Mouse (Mus musculus): ENCODE data around the gene B3gnt9. TPM values are rescaled to one million over a fixed set of nuclear protein-coding genes. Genes with fewer than 3 reads are reported as not detected.

The B3gnt9 gene
- polyA plus RNA-seq (2014; fragmentation: Nextera tagmentation; extraction: Ambion mirVana): 6.2 and 8.3 TPM in 2 replicates

DNA sequence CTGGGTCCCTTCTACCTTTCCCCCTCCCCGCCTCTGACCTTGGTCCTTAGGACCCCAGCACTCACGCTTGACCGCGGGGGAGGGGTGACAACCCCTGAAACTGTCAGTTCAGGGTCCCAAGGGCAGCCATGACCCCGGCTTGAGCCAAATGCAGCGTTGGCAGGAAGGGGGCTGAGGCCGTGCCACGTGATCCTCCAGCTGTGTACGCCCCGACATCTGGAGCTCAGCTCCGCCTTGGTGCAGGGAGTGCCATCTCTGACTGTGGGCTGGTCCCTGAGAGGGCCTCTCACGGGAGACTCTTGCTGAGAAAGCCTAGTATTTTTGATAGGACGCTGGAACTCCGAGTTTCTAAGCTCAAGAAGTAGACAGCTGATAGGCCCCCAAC lies at the start of gene B3gnt9:
TSS of gene B3gnt9 (minus strand) at position 188 of the 385 bp plus-strand sequence.
- H3K9ac ChIP-seq (replicated peaks; ENCODE audit: low read depth, low read length): peak within 1 kb of the TSS; percentile 72
- WGBS: 2% methylated on average over 14 of the region's 14 CpGs
- ATAC-seq (ENCODE audit: low read depth): peak; percentile 32; the same call in 1 of the 2 replicates
- no peaks in the 10 kb centered on the region for H3K9me3 ChIP-seq (ENCODE audit: control insufficient read depth, low read length)
- H3K4me1 ChIP-seq (ENCODE audit: control insufficient read depth, insufficient read depth, low read length): peaks cover 7% of the 10 kb centered on the region; the same call in 1 of the 2 replicates
- peak within 1 kb of the TSS; percentile 57 for H3K4me3 ChIP-seq (ENCODE audit: low read depth, low read length)
- H3K36me3 ChIP-seq (ENCODE audit: control insufficient read depth, insufficient read depth, low read length): peaks cover 17% of the 10 kb centered on the region
- H3K27me3 ChIP-seq (ENCODE audit: control insufficient read depth, insufficient read depth, low read length): peaks cover 28% of the 10 kb centered on the region
- H3K4me2 ChIP-seq (ENCODE audit: low read depth, low read length): peak within 1 kb of the TSS; percentile 97
- peak within 1 kb of the TSS; percentile 48; the same call in 1 of the 2 replicates for H3K27ac ChIP-seq (ENCODE audit: low read depth, low read length)

DNA sequence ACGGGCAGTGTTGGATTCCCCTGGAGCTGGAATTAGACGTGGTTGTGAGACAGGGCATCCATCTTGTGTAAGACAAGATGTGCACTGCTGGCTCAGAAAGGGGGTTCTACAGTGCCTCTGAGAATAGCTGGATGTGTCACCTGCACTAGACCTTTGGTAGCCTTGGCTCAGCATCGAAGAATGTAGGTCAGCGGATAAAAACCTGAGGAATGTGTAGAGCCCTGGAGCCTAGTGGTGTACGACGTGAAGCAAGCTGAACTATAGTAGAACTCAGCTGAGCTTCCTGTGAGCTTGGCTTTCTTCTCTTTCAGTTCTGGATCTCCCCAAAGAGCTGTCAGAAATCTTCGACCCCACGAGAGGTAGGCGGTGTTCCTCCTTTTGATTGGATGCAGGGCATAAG lies 48.9 kb upstream of the B3gnt9 start:
- Histone ChIP-seq H3K27ac (ENCODE audit: low read depth, low read length) (no peak overlapping the region), H3K4me2 (ENCODE audit: low read depth, low read length) (no peak overlapping the region), H3K9ac (replicated peaks; ENCODE audit: low read depth, low read length) (no peak overlapping the region), H3K9me3 (ENCODE audit: control insufficient read depth, low read length) (no peaks in the 10 kb centered on the region), H3K36me3 (ENCODE audit: control insufficient read depth, insufficient read depth, low read length) (peaks cover 42% of the 10 kb centered on the region), H3K4me3 (ENCODE audit: low read depth, low read length) (no peak overlapping the region), H3K27me3 (ENCODE audit: control insufficient read depth, insufficient read depth, low read length) (no peaks in the 10 kb centered on the region), H3K4me1 (ENCODE audit: control insufficient read depth, insufficient read depth, low read length) (peaks cover 13% of the 10 kb centered on the region)
- no peak for ATAC-seq (ENCODE audit: low read depth)
- WGBS: 82% methylated on average over 9 of the region's 9 CpGs

DNA sequence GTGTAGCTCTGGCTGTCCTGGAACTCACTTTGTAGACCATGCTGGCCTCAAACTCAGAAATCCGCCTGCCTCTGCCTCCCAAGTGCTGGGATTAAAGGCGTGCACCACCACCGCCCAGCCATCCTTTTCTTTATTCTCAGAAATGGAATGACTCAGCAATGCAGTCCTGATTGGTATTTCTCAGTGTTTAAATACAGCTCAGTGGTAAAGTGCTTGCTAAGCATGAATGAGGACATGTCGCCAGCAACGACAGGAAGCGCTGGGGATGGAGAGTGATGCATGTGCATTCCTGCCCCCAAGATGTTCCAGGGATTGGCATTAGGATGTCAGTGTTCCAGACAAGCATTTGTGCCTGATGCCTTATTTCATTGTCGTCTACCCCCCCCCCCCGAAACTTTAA lies 48.4 kb upstream of the B3gnt9 start:
- Histone ChIP-seq H3K4me3 (ENCODE audit: low read depth, low read length) (no peak overlapping the region), H3K9ac (replicated peaks; ENCODE audit: low read depth, low read length) (no peak overlapping the region), H3K4me2 (ENCODE audit: low read depth, low read length) (no peak overlapping the region), H3K4me1 (ENCODE audit: control insufficient read depth, insufficient read depth, low read length) (peaks cover 18% of the 10 kb centered on the region), H3K36me3 (ENCODE audit: control insufficient read depth, insufficient read depth, low read length) (peaks cover 42% of the 10 kb centered on the region), H3K9me3 (ENCODE audit: control insufficient read depth, low read length) (no peaks in the 10 kb centered on the region), H3K27ac (ENCODE audit: low read depth, low read length) (no peak overlapping the region), H3K27me3 (ENCODE audit: control insufficient read depth, insufficient read depth, low read length) (no peaks in the 10 kb centered on the region)
- ATAC-seq (ENCODE audit: low read depth): no peak
- 88% methylated on average over 8 of the region's 8 CpGs for WGBS

DNA sequence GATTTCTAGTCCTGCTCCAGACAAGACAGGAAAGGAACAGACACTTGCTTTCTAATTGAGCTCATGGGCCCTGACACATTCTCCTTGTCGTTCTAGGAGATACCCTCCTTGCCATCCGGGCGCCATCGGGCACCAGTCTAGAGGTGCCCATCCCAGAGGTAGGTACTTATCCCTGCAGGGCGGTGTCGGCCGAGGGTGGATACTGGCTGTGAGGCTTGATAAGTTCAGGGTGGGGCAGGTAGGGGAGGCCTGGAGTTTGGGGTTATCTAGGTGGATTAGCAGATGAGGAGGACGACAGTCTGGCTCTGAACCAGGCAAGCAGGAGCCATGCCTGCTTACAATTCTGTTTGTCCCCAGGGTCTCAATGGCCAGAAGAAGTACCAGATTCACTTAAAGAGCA lies 45.0 kb upstream of the B3gnt9 start:
- ATAC-seq (ENCODE audit: low read depth): no peak
- peaks cover 14% of the 10 kb centered on the region for H3K4me1 ChIP-seq (ENCODE audit: control insufficient read depth, insufficient read depth, low read length)
- peaks cover 30% of the 10 kb centered on the region for H3K36me3 ChIP-seq (ENCODE audit: control insufficient read depth, insufficient read depth, low read length)
- H3K27ac ChIP-seq (ENCODE audit: low read depth, low read length): no peak overlapping the region
- H3K27me3 ChIP-seq (ENCODE audit: control insufficient read depth, insufficient read depth, low read length): no peaks in the 10 kb centered on the region
- no peak overlapping the region for H3K4me3 ChIP-seq (ENCODE audit: low read depth, low read length)
- no peaks in the 10 kb centered on the region for H3K9me3 ChIP-seq (ENCODE audit: control insufficient read depth, low read length)
- WGBS: 95% methylated on average over 8 of the region's 8 CpGs
- no peak overlapping the region for H3K9ac ChIP-seq (replicated peaks; ENCODE audit: low read depth, low read length)
- H3K4me2 ChIP-seq (ENCODE audit: low read depth, low read length): no peak overlapping the region

DNA sequence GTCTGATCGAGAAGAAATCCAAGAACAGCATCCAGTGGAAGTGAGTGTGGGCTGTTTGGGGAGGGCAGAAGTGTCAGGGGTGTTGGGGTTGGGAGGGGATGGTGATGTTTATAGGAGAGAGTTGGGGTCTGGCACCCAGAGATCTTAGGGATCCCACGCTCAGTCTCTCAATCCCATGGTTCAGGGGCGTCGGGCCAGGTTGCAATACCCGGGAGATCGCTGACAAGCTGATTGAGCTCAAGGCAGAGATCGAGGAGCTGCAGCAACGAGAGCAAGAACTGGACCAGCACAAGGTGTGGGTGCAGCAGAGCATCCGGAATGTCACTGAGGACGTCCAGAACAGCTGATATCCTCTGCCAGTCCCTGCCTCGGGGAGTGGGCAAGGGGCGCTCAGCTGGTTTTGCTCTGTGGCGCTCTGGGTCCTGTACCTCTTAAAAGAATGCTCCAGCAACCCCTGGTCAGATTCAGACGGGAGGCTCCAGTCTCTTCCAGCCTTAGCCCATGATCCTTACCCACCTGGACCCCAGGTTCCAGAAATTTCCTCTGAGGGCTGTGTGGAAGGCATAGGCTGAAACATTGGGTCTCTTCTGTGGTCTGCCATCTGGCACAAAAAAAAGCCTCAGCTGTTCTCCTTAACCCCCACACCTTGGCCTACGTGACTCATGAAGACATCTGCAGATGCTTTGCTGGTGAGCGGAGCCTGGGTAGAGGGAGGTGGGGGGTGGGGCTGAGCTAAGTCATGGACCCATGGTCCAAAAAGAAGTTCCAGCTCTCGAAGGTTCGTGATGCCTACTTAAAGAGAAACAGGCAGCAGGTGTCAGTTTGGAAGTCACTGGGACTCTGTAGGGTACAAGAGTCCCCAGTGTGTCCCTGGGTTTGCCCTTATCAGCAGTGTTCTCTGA lies 43.6 kb upstream of the B3gnt9 start:
- Histone ChIP-seq H3K4me2 (ENCODE audit: low read depth, low read length) (peak overlapping the region; percentile 98), H3K4me1 (ENCODE audit: control insufficient read depth, insufficient read depth, low read length) (peaks cover 11% of the 10 kb centered on the region), H3K9me3 (ENCODE audit: control insufficient read depth, low read length) (no peaks in the 10 kb centered on the region), H3K36me3 (ENCODE audit: control insufficient read depth, insufficient read depth, low read length) (peaks cover 30% of the 10 kb centered on the region), H3K27ac (ENCODE audit: low read depth, low read length) (no peak overlapping the region), H3K9ac (replicated peaks; ENCODE audit: low read depth, low read length) (peak overlapping the region; percentile 87), H3K4me3 (ENCODE audit: low read depth, low read length) (peak overlapping the region; percentile 95), H3K27me3 (ENCODE audit: control insufficient read depth, insufficient read depth, low read length) (no peaks in the 10 kb centered on the region)
- 65% methylated on average over 18 of the region's 18 CpGs for WGBS
- no peak for ATAC-seq (ENCODE audit: low read depth)

DNA sequence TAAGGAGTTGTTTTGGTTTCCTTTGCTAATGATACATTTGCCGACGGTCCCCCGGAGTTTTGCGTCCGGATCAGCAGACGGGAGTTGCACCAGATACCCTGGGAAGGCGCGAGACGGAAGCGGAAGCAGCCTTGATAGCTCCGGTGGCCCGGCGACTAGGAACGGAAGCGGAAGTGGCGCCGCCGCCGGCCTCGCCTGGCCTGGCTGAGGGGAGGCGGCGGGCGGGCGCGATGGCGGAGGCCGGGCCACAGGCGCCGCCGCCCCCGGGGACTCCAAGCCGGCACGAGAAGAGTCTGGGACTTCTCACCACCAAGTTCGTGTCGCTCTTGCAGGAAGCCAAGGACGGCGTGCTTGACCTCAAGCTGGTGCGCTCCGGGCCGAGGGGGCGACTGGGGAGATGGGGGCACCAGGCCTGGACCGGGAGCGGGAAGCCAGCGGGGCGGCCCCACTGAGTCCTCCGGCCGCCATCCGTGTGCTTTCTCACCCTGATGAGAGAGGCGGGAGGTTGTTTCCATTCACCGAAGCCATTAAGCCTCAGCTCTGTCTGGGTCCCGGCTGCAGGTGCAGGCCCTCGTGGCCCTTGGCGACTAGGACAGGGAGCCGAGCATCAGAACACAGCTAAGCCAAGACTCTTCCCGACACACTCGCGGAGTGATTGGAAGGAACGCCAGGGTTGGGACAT lies 42.7 kb upstream of the B3gnt9 start, which contains the start of gene E2f4:
TSS of gene E2f4 (plus strand) at position 153 of the 682 bp plus-strand sequence.
- peak; percentile 90 for ATAC-seq (ENCODE audit: low read depth)
- H3K36me3 ChIP-seq (ENCODE audit: control insufficient read depth, insufficient read depth, low read length): peaks cover 24% of the 10 kb centered on the region
- peak within 1 kb of the TSS; percentile 98 for H3K4me2 ChIP-seq (ENCODE audit: low read depth, low read length)
- H3K4me3 ChIP-seq (ENCODE audit: low read depth, low read length): peak within 1 kb of the TSS; percentile 95
- peak within 1 kb of the TSS; percentile 44 for H3K27ac ChIP-seq (ENCODE audit: low read depth, low read length)
- H3K9ac ChIP-seq (replicated peaks; ENCODE audit: low read depth, low read length): peak within 1 kb of the TSS; percentile 87
- peaks cover 11% of the 10 kb centered on the region for H3K4me1 ChIP-seq (ENCODE audit: control insufficient read depth, insufficient read depth, low read length)
- no peaks in the 10 kb centered on the region for H3K27me3 ChIP-seq (ENCODE audit: control insufficient read depth, insufficient read depth, low read length)
- no peaks in the 10 kb centered on the region for H3K9me3 ChIP-seq (ENCODE audit: control insufficient read depth, low read length)
- under 1% methylated on average over 58 of the region's 58 CpGs for WGBS

DNA sequence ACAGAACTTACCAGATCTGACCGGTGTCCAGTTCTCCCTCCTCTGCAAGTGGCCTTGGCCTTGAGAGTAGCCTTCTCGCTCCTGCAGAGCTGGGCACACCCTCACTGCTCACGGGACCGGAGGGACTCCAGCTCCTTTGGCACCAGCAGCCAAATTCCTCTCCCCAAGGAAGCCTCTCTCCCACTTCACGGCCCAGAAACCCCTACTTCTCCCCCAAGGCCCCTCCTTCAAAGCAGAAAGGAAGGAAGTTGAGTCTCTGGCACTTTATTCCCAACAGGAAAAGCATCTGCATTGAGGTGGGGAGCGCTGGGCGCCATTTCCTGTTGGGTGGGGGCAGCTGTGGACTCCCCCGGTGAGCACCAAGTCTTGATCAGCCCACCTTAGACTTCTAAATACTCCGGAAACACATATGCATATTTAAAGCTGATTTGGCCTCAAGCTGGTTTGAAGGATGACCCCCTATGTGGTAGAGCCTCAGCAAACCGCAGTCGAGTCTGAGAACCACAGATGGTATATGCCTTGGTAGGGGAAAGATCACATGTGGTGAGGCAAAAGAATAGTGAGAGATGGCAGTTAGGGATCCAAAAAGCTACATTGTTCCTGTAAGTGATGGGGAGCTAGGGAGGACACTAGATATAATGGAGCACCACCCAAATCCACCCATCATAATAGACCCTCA lies 41.1 kb upstream of the B3gnt9 start, which contains the start of gene Exoc3l:
TSS of gene Exoc3l (minus strand) at position 207 of the 679 bp plus-strand sequence.
- peaks cover 11% of the 10 kb centered on the region for H3K36me3 ChIP-seq (ENCODE audit: control insufficient read depth, insufficient read depth, low read length)
- no peak for ATAC-seq (ENCODE audit: low read depth)
- H3K9me3 ChIP-seq (ENCODE audit: control insufficient read depth, low read length): no peaks in the 10 kb centered on the region
- no peaks in the 10 kb centered on the region for H3K27me3 ChIP-seq (ENCODE audit: control insufficient read depth, insufficient read depth, low read length)
- H3K4me1 ChIP-seq (ENCODE audit: control insufficient read depth, insufficient read depth, low read length): peaks cover 11% of the 10 kb centered on the region
- no peak within 1 kb of the TSS for H3K9ac ChIP-seq (replicated peaks; ENCODE audit: low read depth, low read length)
- 62% methylated on average over 11 of the region's 11 CpGs for WGBS
- no peak within 1 kb of the TSS; the same call in 1 of the 2 replicates for H3K4me3 ChIP-seq (ENCODE audit: low read depth, low read length)
- H3K4me2 ChIP-seq (ENCODE audit: low read depth, low read length): peak within 1 kb of the TSS; percentile 98
- no peak within 1 kb of the TSS for H3K27ac ChIP-seq (ENCODE audit: low read depth, low read length)

DNA sequence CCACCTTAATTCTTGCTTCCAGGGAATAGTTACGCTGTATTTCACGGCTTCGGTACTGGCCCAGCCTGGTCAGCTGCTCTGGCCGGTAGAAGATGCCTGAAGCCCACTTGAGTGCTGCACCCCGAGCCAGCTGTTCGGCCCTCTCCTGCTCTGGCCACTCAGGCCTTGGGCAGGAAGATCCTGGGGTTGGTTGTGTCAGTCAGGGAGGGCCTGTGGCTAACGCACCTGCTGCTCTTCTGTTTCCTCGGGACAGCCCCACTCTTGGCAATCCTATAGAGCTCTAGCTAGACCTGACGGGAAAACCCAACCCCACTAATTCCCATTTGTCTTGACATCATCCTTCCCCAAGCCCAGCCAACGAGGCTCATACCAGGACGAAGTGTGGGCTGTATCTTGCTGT lies 40.3 kb upstream of the B3gnt9 start:
- 80% methylated on average over 11 of the region's 11 CpGs for WGBS
- no peaks in the 10 kb centered on the region for H3K9me3 ChIP-seq (ENCODE audit: control insufficient read depth, low read length)
- ATAC-seq (ENCODE audit: low read depth): no peak
- H3K9ac ChIP-seq (replicated peaks; ENCODE audit: low read depth, low read length): no peak overlapping the region
- no peak overlapping the region for H3K27ac ChIP-seq (ENCODE audit: low read depth, low read length)
- H3K27me3 ChIP-seq (ENCODE audit: control insufficient read depth, insufficient read depth, low read length): no peaks in the 10 kb centered on the region
- peaks cover 17% of the 10 kb centered on the region for H3K4me1 ChIP-seq (ENCODE audit: control insufficient read depth, insufficient read depth, low read length)
- H3K4me2 ChIP-seq (ENCODE audit: low read depth, low read length): peak overlapping the region; percentile 27; the same call in 1 of the 2 replicates
- no peak overlapping the region; the same call in 1 of the 2 replicates for H3K4me3 ChIP-seq (ENCODE audit: low read depth, low read length)
- peaks cover 7% of the 10 kb centered on the region for H3K36me3 ChIP-seq (ENCODE audit: control insufficient read depth, insufficient read depth, low read length)
